Mouse (Mus musculus) heart, adult 18-20 months (tissue): ENCODE measurements at regions not wholly inside any gene's neighbourhood (a gene's known extent, or its start where the extent isn't known, plus 50 kb on each side); places are given as distances from the start of the nearest gene placed in this dataset.

Experiments
- DNase-seq, 2 experiments: peaks; one replicate each; pipeline ENCODE4 v3.0.0; 2021 to 2022; ENCODE audit warnings: mixed read lengths in 1 of 2

GRCm38 (mm10) chr10:126748696-126749466 lies 152.3 kb downstream of the Atp23 start:
- DNase-seq, result no peak

- no peak for DNase-seq
Observed at GRCm38 (mm10) chr10:126734661-126735060, 166.5 kb downstream of the Atp23 start.

GRCm38 (mm10) chr10:126727840-126728239 lies 173.3 kb downstream of the Atp23 start:
- DNase-seq, result no peak

GRCm38 (mm10) chr10:126717961-126718360 lies 183.2 kb downstream of the Atp23 start:
- DNase-seq, result no peak

- DNase-seq, result no peak
Observed at GRCm38 (mm10) chr10:126711758-126712157, 189.4 kb downstream of the Atp23 start.

GRCm38 (mm10) chr10:126709219-126709917 lies 191.8 kb downstream of the Atp23 start:
- no peak for DNase-seq

- no peak for DNase-seq
Observed at GRCm38 (mm10) chr10:126708730-126709129, 192.4 kb downstream of the Atp23 start.

- DNase-seq, result no peak
Observed at GRCm38 (mm10) chr10:126708215-126708614, 192.9 kb downstream of the Atp23 start.

- no peak for DNase-seq
Observed at GRCm38 (mm10) chr10:126697086-126697485, 204.1 kb downstream of the Atp23 start.

GRCm38 (mm10) chr10:126690914-126691673 lies 210.1 kb downstream of the Atp23 start:
- no peak for DNase-seq

GRCm38 (mm10) chr10:126680275-126681184 lies 220.6 kb downstream of the Atp23 start:
- no peak for DNase-seq

GRCm38 (mm10) chr10:126679224-126680120 lies 221.7 kb downstream of the Atp23 start:
- DNase-seq, result no peak

- no peak for DNase-seq
Observed at GRCm38 (mm10) chr10:126673437-126673836, 227.7 kb downstream of the Atp23 start.

- DNase-seq, result no peak
Observed at GRCm38 (mm10) chr10:126664408-126665083, 236.6 kb downstream of the Atp23 start.

GRCm38 (mm10) chr10:126663461-126664013 lies 237.6 kb downstream of the Atp23 start:
- DNase-seq, result no peak

- DNase-seq, result no peak
Observed at GRCm38 (mm10) chr10:126662765-126663164, 238.4 kb downstream of the Atp23 start.

- DNase-seq, result no peak
Observed at GRCm38 (mm10) chr10:126661095-126661615, 240.0 kb downstream of the Atp23 start.

- no peak for DNase-seq
Observed at GRCm38 (mm10) chr10:126660024-126660423, 241.1 kb downstream of the Atp23 start.

- no peak for DNase-seq
Observed at GRCm38 (mm10) chr10:126652693-126653092, 248.5 kb downstream of the Atp23 start.

- no peak for DNase-seq
Observed at GRCm38 (mm10) chr10:126646587-126646986, 254.6 kb downstream of the Atp23 start.
